Mouse (Mus musculus): ENCODE data around the gene Gm13420. TPM values are rescaled to one million over a fixed set of nuclear protein-coding genes. Genes with fewer than 3 reads are reported as not detected.
A peak's percentile ranks its signal among the peaks of the same experiment; 100 is the strongest.
"Not testable (repeated sequence)": the region's sequence is repeated elsewhere in the genome, so short reads cannot be mapped to it uniquely, and the experiment has no call there.

Gene Gm13420
- polyA plus RNA-seq, 1 experiment, result not detected

- Histone ChIP-seq H3K36me3 (ENCODE audit: control insufficient read depth, insufficient read depth) (peaks cover 35% of the 10 kb centered on the region), H3K4me3 (ENCODE audit: insufficient read depth, poor library complexity, severe bottlenecking) (no peak overlapping the region), H3ac (ENCODE audit: control insufficient read depth, insufficient read length, low read depth) (peak overlapping the region; percentile 55), H3K27me3 (ENCODE audit: control insufficient read depth, insufficient read depth, insufficient read length) (no peaks in the 10 kb centered on the region), H3K79me2 (ENCODE audit: control insufficient read depth, insufficient read depth) (no peaks in the 10 kb centered on the region), H3K79me3 (ENCODE audit: low read depth) (no peaks in the 10 kb centered on the region)
- TF ChIP-seq CEBPB (IDR thresholded peaks at IDR 0.05; ENCODE audit: low read depth) (no peak), MAX (IDR thresholded peaks at IDR 0.05) (no peak), USF1 (IDR thresholded peaks at IDR 0.05; ENCODE audit: low read depth) (no peak), CTCF (IDR thresholded peaks at IDR 0.05; ENCODE audit: control insufficient read depth, insufficient read depth, insufficient read length) (no peak), FOSL1 (IDR thresholded peaks at IDR 0.05; ENCODE audit: insufficient read depth, low read length, poor library complexity, severe bottlenecking) (no peak)
Measured at GRCm38 (mm10) chr2:29711877-29712276, 39.6 kb downstream of the Gm13420 start.

GRCm38 (mm10) chr2:29711038-29711437, 40.4 kb downstream of the Gm13420 start:
- Histone ChIP-seq H3K79me3 (ENCODE audit: low read depth) (no peaks in the 10 kb centered on the region), H3K4me3 (ENCODE audit: insufficient read depth, poor library complexity, severe bottlenecking) (no peak overlapping the region), H3ac (ENCODE audit: control insufficient read depth, insufficient read length, low read depth) (no peak overlapping the region), H3K79me2 (ENCODE audit: control insufficient read depth, insufficient read depth) (no peaks in the 10 kb centered on the region), H3K36me3 (ENCODE audit: control insufficient read depth, insufficient read depth) (peaks cover 43% of the 10 kb centered on the region), H3K27me3 (ENCODE audit: control insufficient read depth, insufficient read depth, insufficient read length) (no peaks in the 10 kb centered on the region)
- TF ChIP-seq FOSL1 (IDR thresholded peaks at IDR 0.05; ENCODE audit: insufficient read depth, low read length, poor library complexity, severe bottlenecking), result no peak
- TF ChIP-seq MYOD1 (IDR thresholded peaks at IDR 0.05; ENCODE audit: control insufficient read depth, insufficient read length, low read depth), result peak; percentile 31
- no peak for TF ChIP-seq CEBPB (IDR thresholded peaks at IDR 0.05; ENCODE audit: low read depth)

GRCm38 (mm10) chr2:29708209-29708608, 43.3 kb downstream of the Gm13420 start:
- not testable (repeated sequence) for H3K79me2 ChIP-seq (ENCODE audit: control insufficient read depth, insufficient read depth); H3K4me3 ChIP-seq (ENCODE audit: insufficient read depth, poor library complexity, severe bottlenecking); H3ac ChIP-seq (ENCODE audit: control insufficient read depth, insufficient read length, low read depth); H3K79me3 ChIP-seq (ENCODE audit: low read depth); H3K27me3 ChIP-seq (ENCODE audit: control insufficient read depth, insufficient read depth, insufficient read length)
- H3K36me3 ChIP-seq (ENCODE audit: control insufficient read depth, insufficient read depth), result peaks cover 48% of the 10 kb centered on the region

GRCm38 (mm10) chr2:29707731-29708130, 43.8 kb downstream of the Gm13420 start:
- Histone ChIP-seq H3K27me3 (ENCODE audit: control insufficient read depth, insufficient read depth, insufficient read length) (no peaks in the 10 kb centered on the region), H3K79me2 (ENCODE audit: control insufficient read depth, insufficient read depth) (no peaks in the 10 kb centered on the region), H3K36me3 (ENCODE audit: control insufficient read depth, insufficient read depth) (peaks cover 51% of the 10 kb centered on the region), H3K79me3 (ENCODE audit: low read depth) (no peaks in the 10 kb centered on the region), H3K4me3 (ENCODE audit: insufficient read depth, poor library complexity, severe bottlenecking) (no peak overlapping the region), H3ac (ENCODE audit: control insufficient read depth, insufficient read length, low read depth) (no peak overlapping the region)
- TF ChIP-seq CTCF (IDR thresholded peaks at IDR 0.05; ENCODE audit: control insufficient read depth, insufficient read depth, insufficient read length) (peak; percentile 62), CEBPB (IDR thresholded peaks at IDR 0.05; ENCODE audit: low read depth) (no peak)

GRCm38 (mm10) chr2:29706726-29707620, 44.5 kb downstream of the Gm13420 start:
- Histone ChIP-seq H3K79me2 (ENCODE audit: control insufficient read depth, insufficient read depth) (no peaks in the 10 kb centered on the region), H3K27me3 (ENCODE audit: control insufficient read depth, insufficient read depth, insufficient read length) (no peaks in the 10 kb centered on the region), H3K36me3 (ENCODE audit: control insufficient read depth, insufficient read depth) (peaks cover 56% of the 10 kb centered on the region), H3K79me3 (ENCODE audit: low read depth) (no peaks in the 10 kb centered on the region), H3K4me3 (ENCODE audit: insufficient read depth, poor library complexity, severe bottlenecking) (no peak overlapping the region), H3ac (ENCODE audit: control insufficient read depth, insufficient read length, low read depth) (no peak overlapping the region)
- no peak for TF ChIP-seq MYOD1 (IDR thresholded peaks at IDR 0.05; ENCODE audit: control insufficient read depth, insufficient read length, low read depth)
- no peak for TF ChIP-seq MYOG (IDR thresholded peaks at IDR 0.05; ENCODE audit: control insufficient read depth, extremely low read depth, insufficient read length)
- no peak for TF ChIP-seq FOSL1 (IDR thresholded peaks at IDR 0.05; ENCODE audit: insufficient read depth, low read length, poor library complexity, severe bottlenecking)
- no peak for TF ChIP-seq MAX (IDR thresholded peaks at IDR 0.05)
- TF ChIP-seq CTCF (IDR thresholded peaks at IDR 0.05; ENCODE audit: control insufficient read depth, insufficient read depth, insufficient read length), result no peak
- TF ChIP-seq USF1 (IDR thresholded peaks at IDR 0.05; ENCODE audit: low read depth), result no peak

GRCm38 (mm10) chr2:29705493-29705892, 46.0 kb downstream of the Gm13420 start:
- H3K79me3 ChIP-seq (ENCODE audit: low read depth), result no peaks in the 10 kb centered on the region
- no peak overlapping the region for H3K4me3 ChIP-seq (ENCODE audit: insufficient read depth, poor library complexity, severe bottlenecking)
- TF ChIP-seq USF1 (IDR thresholded peaks at IDR 0.05; ENCODE audit: low read depth) (no peak), MYOD1 (IDR thresholded peaks at IDR 0.05; ENCODE audit: control insufficient read depth, insufficient read length, low read depth) (no peak), CEBPB (IDR thresholded peaks at IDR 0.05; ENCODE audit: low read depth) (no peak)
- no peaks in the 10 kb centered on the region for H3K79me2 ChIP-seq (ENCODE audit: control insufficient read depth, insufficient read depth)
- peaks cover 69% of the 10 kb centered on the region for H3K36me3 ChIP-seq (ENCODE audit: control insufficient read depth, insufficient read depth)
- H3ac ChIP-seq (ENCODE audit: control insufficient read depth, insufficient read length, low read depth), result no peak overlapping the region
- H3K27me3 ChIP-seq (ENCODE audit: control insufficient read depth, insufficient read depth, insufficient read length), result no peaks in the 10 kb centered on the region
